Mouse (Mus musculus): ENCODE results near the gene Ppfibp1. TPM values are rescaled to one million over a fixed set of nuclear protein-coding genes. Genes with fewer than 3 reads are reported as not detected.

The Ppfibp1 gene
- polyA plus RNA-seq, 1 experiment: 26.5 TPM

GRCm38 (mm10) chr6:146972009-146972408 lies 83.7 kb downstream of the Ppfibp1 start:
- H3K27ac ChIP-seq (ENCODE audit: insufficient read depth, low read length): no peak overlapping the region
- H3K4me1 ChIP-seq (ENCODE audit: control insufficient read depth, insufficient read depth, low read length): peaks cover 2% of the 10 kb centered on the region; the same call in 1 of the 2 replicates
- H3K4me3 ChIP-seq (ENCODE audit: insufficient read depth, low read length): no peak overlapping the region

GRCm38 (mm10) chr6:146972740-146973139 lies 84.5 kb downstream of the Ppfibp1 start:
- Histone ChIP-seq H3K4me1 (ENCODE audit: control insufficient read depth, insufficient read depth, low read length) (peaks cover 2% of the 10 kb centered on the region; the same call in 1 of the 2 replicates), H3K4me3 (ENCODE audit: insufficient read depth, low read length) (no peak overlapping the region), H3K27ac (ENCODE audit: insufficient read depth, low read length) (no peak overlapping the region)
- no peak for TF ChIP-seq CTCF (IDR thresholded peaks at IDR 0.05; ENCODE audit: extremely low read depth, insufficient read depth, low read length)
- no peak for TF ChIP-seq POLR2A (IDR thresholded peaks at IDR 0.05; ENCODE audit: extremely low read depth, insufficient read depth, low read length)

More at GRCm38 (mm10) chr6:146972009-146972408, 83.7 kb downstream of the Ppfibp1 start:
- TF ChIP-seq POLR2A (IDR thresholded peaks at IDR 0.05; ENCODE audit: extremely low read depth, insufficient read depth, low read length): no peak
- TF ChIP-seq CTCF (IDR thresholded peaks at IDR 0.05; ENCODE audit: extremely low read depth, insufficient read depth, low read length): no peak

- Histone ChIP-seq H3K4me3 (ENCODE audit: insufficient read depth, low read length) (no peak overlapping the region), H3K4me1 (ENCODE audit: control insufficient read depth, insufficient read depth, low read length) (peaks cover 2% of the 10 kb centered on the region; the same call in 1 of the 2 replicates), H3K27ac (ENCODE audit: insufficient read depth, low read length) (no peak overlapping the region)
- TF ChIP-seq POLR2A (IDR thresholded peaks at IDR 0.05; ENCODE audit: extremely low read depth, insufficient read depth, low read length): no peak
- TF ChIP-seq CTCF (IDR thresholded peaks at IDR 0.05; ENCODE audit: extremely low read depth, insufficient read depth, low read length): no peak
Measured at GRCm38 (mm10) chr6:146973406-146973805, 85.1 kb downstream of the Ppfibp1 start.

DNA sequence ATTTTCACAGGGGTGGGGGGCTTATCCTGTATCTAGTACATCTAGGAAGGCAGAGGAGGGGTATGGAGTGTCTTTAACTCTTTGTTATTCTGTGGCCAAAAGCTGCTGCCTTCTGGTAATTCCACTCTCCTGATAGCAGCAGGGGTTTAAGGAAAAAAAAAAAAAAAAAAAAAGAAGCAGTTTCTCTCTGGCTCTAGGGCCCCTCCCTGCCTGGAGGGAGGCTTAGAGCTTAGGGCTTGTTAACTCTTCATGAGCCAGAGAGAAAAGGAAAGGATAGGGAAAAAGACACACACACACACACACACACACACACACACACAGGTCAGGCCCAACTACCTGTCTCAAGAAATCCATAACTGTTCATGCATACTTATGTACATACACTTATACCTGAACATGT lies 85.5 kb downstream of the Ppfibp1 start:
- TF ChIP-seq CTCF (IDR thresholded peaks at IDR 0.05; ENCODE audit: extremely low read depth, insufficient read depth, low read length) (no peak), POLR2A (IDR thresholded peaks at IDR 0.05; ENCODE audit: extremely low read depth, insufficient read depth, low read length) (no peak)
- Histone ChIP-seq H3K27ac (ENCODE audit: insufficient read depth, low read length) (no peak overlapping the region), H3K4me3 (ENCODE audit: insufficient read depth, low read length) (no peak overlapping the region), H3K4me1 (ENCODE audit: control insufficient read depth, insufficient read depth, low read length) (peaks cover 2% of the 10 kb centered on the region; the same call in 1 of the 2 replicates)

DNA sequence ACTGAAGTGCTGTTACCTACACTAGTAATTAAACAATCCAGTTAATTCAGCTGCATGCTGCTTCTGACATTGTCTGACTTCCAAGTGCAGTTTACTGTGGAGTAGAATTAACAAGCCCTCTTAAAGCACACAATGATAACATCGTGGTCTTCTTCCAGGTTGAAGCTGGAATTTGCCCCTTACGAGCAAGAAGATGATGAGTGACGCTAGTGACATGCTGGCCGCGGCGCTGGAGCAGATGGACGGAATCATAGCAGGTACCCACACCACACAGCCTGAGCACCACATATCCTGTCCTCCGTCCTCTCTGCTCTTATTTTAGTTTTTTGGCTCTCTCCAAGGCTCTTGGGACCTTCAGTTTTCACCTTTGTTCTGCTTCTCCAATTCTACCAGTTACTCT lies 88.2 kb downstream of the Ppfibp1 start:
- Histone ChIP-seq H3K4me1 (ENCODE audit: control insufficient read depth, insufficient read depth, low read length) (no peaks in the 10 kb centered on the region), H3K27ac (ENCODE audit: insufficient read depth, low read length) (no peak overlapping the region), H3K4me3 (ENCODE audit: insufficient read depth, low read length) (no peak overlapping the region)
- no peak for TF ChIP-seq CTCF (IDR thresholded peaks at IDR 0.05; ENCODE audit: extremely low read depth, insufficient read depth, low read length)
- no peak for TF ChIP-seq POLR2A (IDR thresholded peaks at IDR 0.05; ENCODE audit: extremely low read depth, insufficient read depth, low read length)

DNA sequence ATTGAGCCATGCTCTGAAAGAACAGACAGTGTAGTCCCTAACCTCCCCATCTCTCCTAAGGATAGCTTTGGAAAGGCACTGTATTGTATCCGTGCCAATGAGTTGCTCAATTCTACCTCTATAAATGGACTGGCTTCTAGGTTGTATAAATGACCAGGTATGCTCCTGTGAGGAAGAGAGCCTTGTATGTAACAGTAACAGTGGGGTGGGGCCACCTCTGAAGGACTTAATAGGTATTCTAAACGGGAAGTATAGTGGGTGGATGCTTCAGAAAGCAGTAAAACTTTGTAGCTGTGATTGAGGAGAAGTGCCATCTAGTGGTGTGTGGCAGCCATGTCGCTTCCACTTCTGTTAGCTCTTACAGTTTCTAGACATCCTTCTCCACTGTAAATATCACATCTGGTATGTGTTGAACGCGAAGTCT lies 90.4 kb downstream of the Ppfibp1 start:
- TF ChIP-seq CTCF (IDR thresholded peaks at IDR 0.05; ENCODE audit: extremely low read depth, insufficient read depth, low read length) (peak; percentile 69), POLR2A (IDR thresholded peaks at IDR 0.05; ENCODE audit: extremely low read depth, insufficient read depth, low read length) (no peak)
- Histone ChIP-seq H3K4me3 (ENCODE audit: insufficient read depth, low read length) (no peak overlapping the region), H3K4me1 (ENCODE audit: control insufficient read depth, insufficient read depth, low read length) (peaks cover 2% of the 10 kb centered on the region; the same call in 1 of the 2 replicates), H3K27ac (ENCODE audit: insufficient read depth, low read length) (no peak overlapping the region)

- no peak overlapping the region for H3K27ac ChIP-seq (ENCODE audit: insufficient read depth, low read length)
- H3K4me3 ChIP-seq (ENCODE audit: insufficient read depth, low read length): no peak overlapping the region
- TF ChIP-seq POLR2A (IDR thresholded peaks at IDR 0.05; ENCODE audit: extremely low read depth, insufficient read depth, low read length): no peak
- no peak for TF ChIP-seq CTCF (IDR thresholded peaks at IDR 0.05; ENCODE audit: extremely low read depth, insufficient read depth, low read length)
Measured at GRCm38 (mm10) chr6:146979115-146979744, 90.9 kb downstream of the Ppfibp1 start.

DNA sequence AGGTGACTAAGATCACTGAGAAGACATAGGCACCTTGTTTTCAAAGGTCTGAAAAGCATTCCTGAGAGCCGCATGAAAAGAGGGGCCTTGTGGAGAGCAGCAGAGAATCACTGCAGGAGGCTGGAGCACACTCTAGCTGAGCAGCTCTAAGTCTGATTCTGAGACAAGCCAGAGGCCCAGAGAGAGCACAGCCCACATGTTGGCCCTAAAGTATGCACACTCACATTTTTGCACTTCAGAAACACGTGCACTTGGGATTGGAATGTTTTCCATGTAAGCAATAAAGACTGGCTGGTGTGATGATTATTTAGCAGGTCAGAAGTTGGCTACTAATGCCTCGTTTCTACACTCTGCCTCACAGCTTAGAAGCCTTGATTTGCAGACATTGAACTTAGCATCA lies 91.7 kb downstream of the Ppfibp1 start:
- H3K4me1 ChIP-seq (ENCODE audit: control insufficient read depth, insufficient read depth, low read length): peaks cover 3% of the 10 kb centered on the region; the same call in 1 of the 2 replicates
- H3K4me3 ChIP-seq (ENCODE audit: insufficient read depth, low read length): no peak overlapping the region
- H3K27ac ChIP-seq (ENCODE audit: insufficient read depth, low read length): no peak overlapping the region
- no peak for TF ChIP-seq POLR2A (IDR thresholded peaks at IDR 0.05; ENCODE audit: extremely low read depth, insufficient read depth, low read length)
- no peak for TF ChIP-seq CTCF (IDR thresholded peaks at IDR 0.05; ENCODE audit: extremely low read depth, insufficient read depth, low read length)

More at GRCm38 (mm10) chr6:146979115-146979744, 90.9 kb downstream of the Ppfibp1 start:
- peaks cover 3% of the 10 kb centered on the region; the same call in 1 of the 2 replicates for H3K4me1 ChIP-seq (ENCODE audit: control insufficient read depth, insufficient read depth, low read length)

GRCm38 (mm10) chr6:146981249-146981835 lies 93.1 kb downstream of the Ppfibp1 start:
- no peak overlapping the region for H3K27ac ChIP-seq (ENCODE audit: insufficient read depth, low read length)
- TF ChIP-seq CTCF (IDR thresholded peaks at IDR 0.05; ENCODE audit: extremely low read depth, insufficient read depth, low read length): no peak
- no peak for TF ChIP-seq POLR2A (IDR thresholded peaks at IDR 0.05; ENCODE audit: extremely low read depth, insufficient read depth, low read length)
- H3K4me3 ChIP-seq (ENCODE audit: insufficient read depth, low read length): no peak overlapping the region
- peaks cover 5% of the 10 kb centered on the region; the same call in 1 of the 2 replicates for H3K4me1 ChIP-seq (ENCODE audit: control insufficient read depth, insufficient read depth, low read length)

GRCm38 (mm10) chr6:146984569-146984968 lies 96.3 kb downstream of the Ppfibp1 start:
- Histone ChIP-seq H3K4me1 (ENCODE audit: control insufficient read depth, insufficient read depth, low read length) (peaks cover 5% of the 10 kb centered on the region; the same call in 1 of the 2 replicates), H3K27ac (ENCODE audit: insufficient read depth, low read length) (no peak overlapping the region)
- no peak for TF ChIP-seq POLR2A (IDR thresholded peaks at IDR 0.05; ENCODE audit: extremely low read depth, insufficient read depth, low read length)
- TF ChIP-seq CTCF (IDR thresholded peaks at IDR 0.05; ENCODE audit: extremely low read depth, insufficient read depth, low read length): no peak

More at GRCm38 (mm10) chr6:146984569-146984968, 96.3 kb downstream of the Ppfibp1 start:
- H3K4me3 ChIP-seq (ENCODE audit: insufficient read depth, low read length): no peak overlapping the region

Data from cortical plate, adult 2 months (tissue).